Mouse (Mus musculus) right cerebral cortex, postnatal 4 days (tissue): Measurements from ENCODE around the gene Bmp5.
"Not testable (repeated sequence)": the region's sequence is repeated elsewhere in the genome, so short reads cannot be mapped to it uniquely, and the experiment has no call there.

Source experiments
- DNase-seq: peaks from one replicate; pipeline ENCODE4 v3.0.0-alpha.2; 2022

Gene Bmp5

GRCm38 (mm10) chr9:75775129-75775845, at the start of gene Bmp5:
Bmp5 (plus strand) TSS chr9:75775364.
- DNase-seq, result no peak

DNA sequence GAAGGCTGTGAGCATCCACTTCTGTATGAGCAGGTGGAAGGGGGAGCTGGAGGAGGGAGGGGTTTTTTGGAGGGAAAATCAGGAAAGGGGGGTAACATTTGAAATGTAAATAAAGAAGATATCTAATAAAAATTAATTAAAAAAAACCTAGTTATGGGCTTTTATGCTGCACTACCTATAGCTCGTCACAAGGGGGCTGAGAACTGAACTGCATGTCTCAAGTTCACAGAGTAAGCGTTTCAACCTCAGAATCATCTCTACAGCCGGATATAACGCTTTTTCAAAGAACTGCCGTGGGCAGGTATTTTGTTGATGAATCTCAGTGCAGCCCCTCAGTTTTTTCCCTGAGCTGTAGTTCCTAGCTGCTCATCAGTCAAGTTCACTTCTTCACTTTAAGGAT, 15.1 kb upstream of the Bmp5 start:
- DNase-seq, result no peak

GRCm38 (mm10) chr9:75761567-75761966, 13.6 kb upstream of the Bmp5 start:
- no peak for DNase-seq

GRCm38 (mm10) chr9:75762487-75762886, 12.7 kb upstream of the Bmp5 start:
- peak; percentile 31 for DNase-seq

- DNase-seq, result no peak
Measured at GRCm38 (mm10) chr9:75764792-75765191, 10.4 kb upstream of the Bmp5 start.

GRCm38 (mm10) chr9:75766521-75766920, 8.6 kb upstream of the Bmp5 start:
- DNase-seq, result no peak

DNA sequence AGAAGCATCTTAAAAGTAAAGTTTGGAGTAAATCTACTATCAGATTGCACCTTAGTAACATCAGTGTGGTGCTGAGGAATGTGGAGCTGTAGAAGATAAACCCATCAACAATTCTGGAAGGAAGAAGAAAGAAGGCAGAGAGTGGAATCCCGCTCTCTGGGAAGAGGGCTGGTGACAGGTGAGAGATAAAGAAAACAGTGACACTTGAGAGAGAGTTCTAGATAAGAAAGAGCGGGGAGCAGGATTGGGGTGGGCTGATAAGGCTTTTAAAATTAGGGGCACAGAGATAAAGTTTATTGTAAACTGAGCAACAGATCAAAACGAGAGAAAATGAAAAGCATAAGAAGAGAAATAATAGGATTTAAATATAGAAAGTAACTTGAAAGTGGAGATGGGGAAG, 6.1 kb upstream of the Bmp5 start:
- DNase-seq, result no peak

- no peak for DNase-seq
Measured at GRCm38 (mm10) chr9:75776153-75776552, 989 bp downstream of the Bmp5 start.

DNA sequence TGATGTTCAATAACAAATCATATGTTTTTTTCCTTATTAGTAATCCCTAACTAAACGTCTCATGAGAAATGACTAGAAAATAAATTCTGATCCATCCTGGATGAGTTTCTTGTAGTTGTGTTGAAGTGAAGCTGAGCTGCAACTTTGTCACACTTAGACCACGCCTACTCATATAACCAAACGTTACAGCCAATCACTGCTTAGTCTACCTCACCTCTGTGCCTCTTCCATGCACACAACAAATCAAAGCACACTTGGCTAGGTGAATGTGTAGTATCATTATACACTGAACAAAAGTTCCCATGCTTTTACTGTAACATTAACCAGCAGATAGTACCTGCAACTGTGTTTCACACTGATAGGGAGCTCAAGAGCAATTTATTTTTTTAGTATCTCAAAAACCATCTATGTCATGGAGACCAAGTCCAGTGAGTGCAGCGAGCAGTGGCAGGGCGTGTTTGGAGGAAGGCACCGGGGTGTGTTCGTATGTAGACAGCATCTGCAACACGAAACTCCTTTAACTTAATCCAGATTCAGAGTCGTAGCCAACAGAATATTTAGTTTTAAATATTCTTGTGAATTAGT, 3.7 kb downstream of the Bmp5 start:
- no peak for DNase-seq

GRCm38 (mm10) chr9:75780558-75781276, 5.6 kb downstream of the Bmp5 start:
- DNase-seq, result no peak

DNA sequence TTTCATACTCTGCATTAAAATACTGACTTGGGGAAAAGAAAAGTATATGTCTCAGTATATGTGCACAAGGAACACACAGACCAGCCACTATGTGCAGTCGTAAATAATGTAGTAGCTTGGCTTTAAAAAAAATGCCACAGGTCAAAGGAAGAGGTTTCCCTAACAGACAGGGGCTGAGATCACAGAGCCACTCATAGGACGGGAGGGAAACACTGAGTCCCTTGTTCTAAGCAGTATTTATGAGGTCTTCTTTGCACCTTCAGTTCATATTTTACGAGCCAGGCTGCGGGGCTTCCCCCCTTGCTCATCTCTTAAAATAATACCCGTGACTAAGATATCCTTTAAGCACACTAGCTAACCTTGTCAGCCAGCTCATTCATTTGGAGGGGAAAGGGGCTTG, 6.4 kb downstream of the Bmp5 start:
- no peak for DNase-seq

DNA sequence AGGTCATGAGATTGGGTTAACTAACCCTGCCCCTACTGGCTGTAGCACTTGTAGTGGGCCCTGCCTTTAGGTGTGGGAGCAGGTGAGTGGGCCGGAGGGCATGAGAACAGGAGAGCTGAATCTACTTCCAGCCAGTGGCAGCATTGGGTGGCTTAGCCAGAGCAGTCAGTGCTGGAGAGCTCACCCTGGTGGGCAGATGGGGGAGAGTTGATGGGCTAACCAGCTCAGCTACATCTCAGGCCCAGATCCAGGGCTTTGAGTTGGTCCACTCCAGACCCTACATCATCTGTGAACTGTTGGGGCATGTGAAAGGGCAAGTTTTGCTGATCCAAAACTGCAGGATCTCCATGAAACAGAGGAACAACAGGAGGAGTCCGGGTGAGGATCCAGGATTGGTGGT, 8.4 kb downstream of the Bmp5 start:
- no peak for DNase-seq

DNA sequence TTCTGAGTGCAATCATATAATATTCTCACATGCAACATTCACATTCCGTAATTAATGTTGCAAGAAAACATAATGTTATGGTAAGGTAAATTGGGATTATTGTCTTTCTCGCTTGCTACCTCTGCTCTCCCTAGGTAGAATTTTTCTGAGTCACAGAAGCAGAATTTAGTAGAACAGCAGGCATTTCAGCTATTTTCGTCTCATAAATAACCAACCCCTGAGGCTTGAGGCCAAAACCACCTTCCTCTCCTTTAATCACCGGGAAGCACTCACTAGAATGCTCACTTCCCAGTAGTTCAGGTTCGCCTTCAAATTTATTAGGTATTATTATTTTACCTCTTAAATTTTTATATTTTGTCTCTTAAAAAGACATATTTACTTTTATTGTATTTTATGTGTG, 10.8 kb downstream of the Bmp5 start:
- DNase-seq, result no peak

GRCm38 (mm10) chr9:75787121-75787520, 12.0 kb downstream of the Bmp5 start:
- DNase-seq, result no peak

GRCm38 (mm10) chr9:75789879-75790428, 14.8 kb downstream of the Bmp5 start:
- no peak for DNase-seq

GRCm38 (mm10) chr9:75804940-75805339, 29.8 kb downstream of the Bmp5 start:
- no peak for DNase-seq

GRCm38 (mm10) chr9:75808179-75808578, 33.0 kb downstream of the Bmp5 start:
- not testable (repeated sequence) for DNase-seq

- DNase-seq, result no peak
Measured at GRCm38 (mm10) chr9:75808659-75809058, 33.5 kb downstream of the Bmp5 start.

GRCm38 (mm10) chr9:75815161-75815560, 40.0 kb downstream of the Bmp5 start:
- no peak for DNase-seq

DNA sequence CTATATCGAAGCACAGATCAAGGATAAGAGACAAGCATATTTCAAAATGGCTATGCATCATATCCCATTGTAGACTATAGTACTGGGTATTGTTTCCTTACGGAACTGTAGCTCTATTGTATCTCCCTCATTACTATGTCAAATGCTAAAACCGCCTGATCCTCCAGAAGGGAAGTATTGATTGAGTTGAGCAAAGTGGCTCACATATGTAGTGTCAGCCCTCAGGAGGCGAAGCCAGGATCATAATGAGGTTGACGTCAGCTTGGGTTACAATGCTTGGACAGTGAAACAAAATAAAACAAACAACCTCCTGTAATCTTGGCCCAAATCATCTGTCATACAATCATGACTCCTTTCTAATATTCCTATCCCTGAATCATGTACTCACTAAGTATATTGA, 43.2 kb downstream of the Bmp5 start:
- DNase-seq, result no peak

GRCm38 (mm10) chr9:75832468-75832867, 57.3 kb downstream of the Bmp5 start:
- DNase-seq, result no peak

DNA sequence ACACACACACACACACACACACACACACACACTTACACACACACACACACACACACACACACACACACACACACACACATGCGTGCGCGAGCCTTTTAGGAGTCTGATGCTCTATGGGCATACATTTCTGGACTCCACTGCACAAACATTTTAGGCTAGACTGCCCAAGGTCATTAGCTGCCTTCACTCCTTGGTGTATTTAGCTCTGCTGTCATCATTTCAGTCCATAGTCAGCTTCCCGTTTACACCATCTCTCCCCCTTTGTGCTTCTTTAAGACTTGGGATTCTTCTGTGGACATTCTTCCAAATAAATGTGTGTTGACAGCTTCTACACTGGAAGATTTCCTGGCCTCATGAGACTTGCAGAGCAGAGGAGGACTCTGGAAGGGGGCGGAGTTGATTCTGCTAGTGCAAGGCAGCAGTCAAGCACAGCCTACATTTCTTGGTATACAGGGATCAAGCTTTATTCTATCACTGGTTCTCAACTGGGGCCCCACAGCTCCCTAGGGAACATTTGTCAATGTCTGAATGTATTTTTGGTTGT, 58.1 kb downstream of the Bmp5 start:
- DNase-seq, result no peak

GRCm38 (mm10) chr9:75839450-75839849, 64.3 kb downstream of the Bmp5 start:
- DNase-seq, result no peak

GRCm38 (mm10) chr9:75840841-75841240, 65.7 kb downstream of the Bmp5 start:
- DNase-seq, result no peak
